Mouse (Mus musculus) neural tube, embryonic 12.5 days (tissue): ENCODE results near the gene Slc4a2. TPM values are rescaled to one million over a fixed set of nuclear protein-coding genes. Genes with fewer than 3 reads are reported as not detected.

Source experiments
- ATAC-seq: fragments of 200-750 bp; cut with Nextera tagmentation; 2 replicates; pipeline ENCODE4 v1.8.0; 2017; ENCODE audit warnings: low read depth, mild to moderate bottlenecking, moderate TSS enrichment, moderate library complexity; ENCODE audit not compliant: low FRiP score
- H3K27ac ChIP-seq: fragments of 300-500 bp; sonication (generic); 2 replicates; pipeline ENCODE4 v1.5.1; 2016
- H3K27me3 ChIP-seq: fragments of 300-500 bp; sonication (generic); replicated peaks from 2 replicates; pipeline ENCODE4 v1.6.1; 2016; ENCODE audit warnings: mild to moderate bottlenecking
- H3K36me3 ChIP-seq: fragments of 300-500 bp; sonication (generic); 2 replicates; pipeline ENCODE4 v1.6.1; 2016; ENCODE audit warnings: mild to moderate bottlenecking
- H3K4me1 ChIP-seq: fragments of 300-500 bp; sonication (generic); 2 replicates; pipeline ENCODE4 v1.6.1; 2016
- H3K4me2 ChIP-seq: fragments of 300-500 bp; sonication (generic); replicated peaks from 2 replicates; pipeline ENCODE4 v1.6.1; 2016; ENCODE audit warnings: mild to moderate bottlenecking
- H3K4me3 ChIP-seq: fragments of 300-500 bp; sonication (generic); 2 replicates; pipeline ENCODE4 v1.5.1; 2016
- H3K9ac ChIP-seq: fragments of 300-500 bp; sonication (generic); 2 replicates; pipeline ENCODE4 v1.6.1; 2016; ENCODE audit warnings: mild to moderate bottlenecking
- H3K9me3 ChIP-seq: fragments of 300-500 bp; sonication (generic); 2 replicates; pipeline ENCODE4 v1.6.1; 2016; ENCODE audit warnings: mild to moderate bottlenecking
- WGBS: fragments of 180-500 bp; shearing (Covaris S2); methylation state at CpG from one replicate; pipeline ENCODE4 v1.1.7; 2016; 5-methylcytosine and 5-hydroxymethylcytosine counted together
- polyA plus RNA-seq: library from polyadenylated mRNA; unstranded; fragments of >200 nt; fragmentation: Nextera tagmentation; extraction: Ambion mirVana; gene quantifications from 2 replicates; pipeline ENCODE4 v1.2.1, GENCODE M21; 2016

The Slc4a2 gene
- polyA plus RNA-seq, 1 experiment from 2014 or later = 24.3 TPM

DNA sequence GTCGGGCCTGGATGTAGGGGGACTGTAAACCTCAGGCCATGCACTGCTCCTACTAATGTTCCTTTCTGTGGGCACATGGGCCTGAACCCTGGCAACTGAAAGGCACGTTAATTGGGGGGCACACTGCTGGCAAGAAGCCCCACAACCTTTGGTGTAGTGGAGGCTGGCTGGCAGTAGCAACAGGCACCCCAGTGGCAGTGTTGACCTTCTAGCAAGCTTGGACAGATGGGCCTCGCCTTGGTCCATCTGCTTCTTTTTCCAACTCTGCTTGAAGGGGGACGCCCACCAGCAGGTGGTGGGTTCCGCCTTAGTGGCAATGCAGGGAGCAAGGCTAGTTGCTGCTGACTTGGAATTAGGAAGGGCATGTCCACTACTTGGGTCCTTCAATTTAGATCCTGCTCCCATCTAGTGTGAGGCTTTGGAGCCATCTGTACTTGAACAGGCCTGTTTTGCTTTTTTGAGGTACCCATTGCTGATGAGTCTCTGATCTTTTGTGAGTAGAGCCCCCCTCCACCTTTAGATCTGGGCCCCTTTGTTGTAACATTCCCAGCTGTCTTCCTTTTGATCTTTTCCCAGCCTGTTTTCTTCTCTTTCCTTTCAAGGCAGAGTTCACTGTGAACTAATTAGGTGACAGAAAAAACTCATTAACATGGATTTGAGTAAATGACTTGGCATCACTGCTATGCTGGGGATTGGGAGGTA, 29.8 kb downstream of the Slc4a2 start:
- H3K4me2 ChIP-seq = peak overlapping the region; percentile 99
- H3K4me3 ChIP-seq = peak overlapping the region; percentile 94
- peak overlapping the region; percentile 99 for H3K9ac ChIP-seq
- peaks cover 44% of the 10 kb centered on the region for H3K4me1 ChIP-seq
- peak; percentile 3; the same call in 1 of the 2 replicates for ATAC-seq
- H3K9me3 ChIP-seq = no peaks in the 10 kb centered on the region
- peaks cover 15% of the 10 kb centered on the region; the same call in 1 of the 2 replicates for H3K36me3 ChIP-seq
- 0 out of 2 replicates have a peak overlapping the region, but pooled peaks have one; percentile 46 for H3K27ac ChIP-seq
- WGBS = 5% methylated on average over 5 of the region's 5 CpGs
- H3K27me3 ChIP-seq = no peaks in the 10 kb centered on the region

DNA sequence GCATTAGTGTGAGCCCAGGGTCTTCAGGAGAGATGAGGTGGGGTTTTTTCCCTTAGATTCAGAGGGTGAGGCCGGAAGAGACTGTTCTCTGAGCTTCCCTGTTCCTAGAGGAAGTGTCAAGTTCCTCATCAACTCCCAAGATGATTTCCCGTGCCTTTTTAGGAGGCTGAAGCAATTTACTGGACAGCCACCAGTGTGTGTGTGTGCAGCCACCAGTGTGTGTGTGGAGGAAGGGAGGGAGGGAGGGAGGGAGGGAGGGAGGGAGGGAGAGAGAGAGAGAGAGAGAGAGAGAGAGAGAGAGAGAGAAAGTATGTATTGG, 30.3 kb downstream of the Slc4a2 start:
- Histone ChIP-seq H3K9ac (peak overlapping the region; percentile 99; the same call in 1 of the 2 replicates), H3K4me3 (peak overlapping the region; percentile 94; the same call in 1 of the 2 replicates), H3K9me3 (no peaks in the 10 kb centered on the region), H3K4me1 (peaks cover 44% of the 10 kb centered on the region), H3K27ac (no peak overlapping the region), H3K27me3 (no peaks in the 10 kb centered on the region), H3K36me3 (peaks cover 20% of the 10 kb centered on the region; the same call in 1 of the 2 replicates), H3K4me2 (peak overlapping the region; percentile 99)
- ATAC-seq = no peak
- WGBS = 8% methylated on average over 2 of the region's 2 CpGs

DNA sequence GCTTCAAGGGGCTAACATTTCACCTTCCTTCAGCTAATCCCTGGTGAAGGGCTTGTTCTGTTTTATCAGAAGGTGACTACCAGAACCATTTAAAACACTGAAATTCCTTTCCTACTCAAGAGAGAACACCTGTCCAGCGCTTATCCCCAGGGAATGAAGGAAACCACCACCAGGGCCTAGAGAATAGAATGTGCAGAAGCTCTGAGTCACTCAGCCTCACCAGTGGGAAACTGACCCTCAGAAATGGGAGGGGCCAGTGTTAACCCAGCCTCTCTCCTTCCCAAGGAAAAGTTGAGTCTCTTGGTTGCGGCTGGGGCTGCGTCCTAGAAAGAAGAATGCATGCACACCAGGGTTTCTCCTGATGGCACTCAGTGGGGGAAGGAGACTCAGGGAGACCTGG, 31.4 kb downstream of the Slc4a2 start:
- peaks cover 22% of the 10 kb centered on the region; the same call in 1 of the 2 replicates for H3K36me3 ChIP-seq
- peaks cover 44% of the 10 kb centered on the region for H3K4me1 ChIP-seq
- H3K4me2 ChIP-seq = peak overlapping the region; percentile 99
- H3K4me3 ChIP-seq = 0 out of 2 replicates have a peak overlapping the region, but pooled peaks have one; percentile 8
- no peak overlapping the region for H3K27ac ChIP-seq
- H3K9me3 ChIP-seq = no peaks in the 10 kb centered on the region
- H3K9ac ChIP-seq = peak overlapping the region; percentile 26; the same call in 1 of the 2 replicates
- no peaks in the 10 kb centered on the region for H3K27me3 ChIP-seq
- 72% methylated on average over 3 of the region's 3 CpGs for WGBS
- no peak for ATAC-seq

DNA sequence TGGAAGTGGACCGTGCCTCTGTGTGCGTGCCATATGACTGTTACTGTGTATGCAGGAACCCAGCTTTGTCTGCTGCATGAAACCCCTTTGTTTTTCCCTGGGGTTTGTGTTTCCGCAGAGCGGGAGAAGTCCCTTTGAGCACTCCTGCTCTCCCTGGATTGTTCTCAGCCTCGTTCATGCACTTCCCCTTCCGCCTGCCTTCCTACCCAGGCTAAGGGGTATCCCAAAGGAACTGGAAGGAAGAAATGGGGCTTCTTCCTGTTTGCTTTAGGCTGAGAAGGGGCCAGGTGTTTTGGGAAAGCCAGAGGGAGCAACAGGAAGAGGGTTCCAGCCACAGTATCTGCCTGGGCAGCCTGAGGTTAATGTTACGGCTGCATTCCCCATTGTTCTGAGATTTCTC, 32.0 kb downstream of the Slc4a2 start:
- no peaks in the 10 kb centered on the region for H3K27me3 ChIP-seq
- H3K9me3 ChIP-seq = no peaks in the 10 kb centered on the region
- H3K4me2 ChIP-seq = peak overlapping the region; percentile 99
- peaks cover 26% of the 10 kb centered on the region; the same call in 1 of the 2 replicates for H3K36me3 ChIP-seq
- 64% methylated on average over 7 of the region's 7 CpGs for WGBS
- H3K4me3 ChIP-seq = no peak overlapping the region
- peaks cover 44% of the 10 kb centered on the region for H3K4me1 ChIP-seq
- peak overlapping the region; percentile 26; the same call in 1 of the 2 replicates for H3K9ac ChIP-seq
- no peak for ATAC-seq
- no peak overlapping the region for H3K27ac ChIP-seq

DNA sequence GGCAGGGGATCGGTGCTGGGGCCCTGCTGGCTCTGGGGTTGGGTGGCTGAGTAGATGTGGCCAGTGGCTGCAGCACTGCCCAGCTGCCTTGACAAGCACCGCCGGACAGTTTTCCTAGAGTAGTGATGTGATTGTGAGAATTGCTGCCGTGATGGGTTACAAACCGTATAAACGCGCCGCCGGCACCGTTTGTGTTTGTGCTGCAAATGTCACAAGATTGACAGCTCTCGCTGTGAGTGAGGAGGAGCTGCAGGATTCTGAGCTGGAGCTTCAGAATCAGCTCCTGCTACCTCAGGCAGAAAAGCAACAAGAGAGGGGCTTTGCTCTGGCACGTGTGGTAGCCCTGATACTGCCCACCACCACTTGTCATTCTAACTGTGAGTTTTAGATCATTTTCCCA, 43.1 kb downstream of the Slc4a2 start:
- no peak overlapping the region for H3K4me3 ChIP-seq
- no peak overlapping the region for H3K4me2 ChIP-seq
- no peak overlapping the region for H3K27ac ChIP-seq
- H3K9me3 ChIP-seq = no peaks in the 10 kb centered on the region
- H3K4me1 ChIP-seq = 0 out of 2 replicates have a peak, but pooled peaks cover 5% of the 10 kb centered on the region
- WGBS = 74% methylated on average over 12 of the region's 12 CpGs
- H3K9ac ChIP-seq = no peak overlapping the region
- no peaks in the 10 kb centered on the region; the same call in 1 of the 2 replicates for H3K27me3 ChIP-seq
- no peak for ATAC-seq
- 0 out of 2 replicates have a peak, but pooled peaks cover under 1% of the 10 kb centered on the region for H3K36me3 ChIP-seq

DNA sequence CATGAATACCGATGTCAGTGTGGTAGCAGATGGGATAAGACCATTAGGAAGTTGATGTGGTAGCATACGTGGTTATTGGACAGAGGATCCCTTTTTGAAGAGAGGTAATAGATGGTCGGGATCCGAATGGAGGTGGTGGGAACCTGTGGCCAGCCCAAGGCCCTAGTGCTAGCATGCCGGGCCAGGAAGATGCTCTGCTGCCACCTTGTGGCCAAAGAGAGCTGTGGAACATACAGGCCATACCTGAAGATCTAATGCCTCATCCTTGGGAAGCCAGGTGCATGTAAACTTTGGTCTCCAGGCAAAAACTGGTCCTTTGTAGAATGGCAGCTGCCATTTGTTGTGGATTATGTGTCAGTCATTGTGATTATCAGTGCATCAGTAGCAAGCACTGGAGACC, 47.0 kb downstream of the Slc4a2 start:
- Histone ChIP-seq H3K9me3 (no peaks in the 10 kb centered on the region), H3K4me1 (peaks cover 33% of the 10 kb centered on the region), H3K4me2 (no peak overlapping the region), H3K36me3 (no peaks in the 10 kb centered on the region), H3K9ac (no peak overlapping the region), H3K27me3 (peaks cover 33% of the 10 kb centered on the region), H3K27ac (no peak overlapping the region), H3K4me3 (no peak overlapping the region)
- 13% methylated on average over 5 of the region's 5 CpGs for WGBS
- ATAC-seq = 0 out of 2 replicates have a peak, but pooled peaks have one; percentile 54

GRCm38 (mm10) chr5:24472884-24473619, 49.4 kb downstream of the Slc4a2 start:
- H3K27ac ChIP-seq = no peak overlapping the region
- H3K9me3 ChIP-seq = no peaks in the 10 kb centered on the region
- 20% methylated on average over 7 of the region's 7 CpGs for WGBS
- H3K4me1 ChIP-seq = peaks cover 33% of the 10 kb centered on the region
- H3K9ac ChIP-seq = no peak overlapping the region; the same call in 1 of the 2 replicates
- no peak for ATAC-seq
- peaks cover 17% of the 10 kb centered on the region for H3K36me3 ChIP-seq
- peak overlapping the region; percentile 7; the same call in 1 of the 2 replicates for H3K4me2 ChIP-seq
- no peak overlapping the region for H3K4me3 ChIP-seq
- peaks cover 35% of the 10 kb centered on the region for H3K27me3 ChIP-seq

DNA sequence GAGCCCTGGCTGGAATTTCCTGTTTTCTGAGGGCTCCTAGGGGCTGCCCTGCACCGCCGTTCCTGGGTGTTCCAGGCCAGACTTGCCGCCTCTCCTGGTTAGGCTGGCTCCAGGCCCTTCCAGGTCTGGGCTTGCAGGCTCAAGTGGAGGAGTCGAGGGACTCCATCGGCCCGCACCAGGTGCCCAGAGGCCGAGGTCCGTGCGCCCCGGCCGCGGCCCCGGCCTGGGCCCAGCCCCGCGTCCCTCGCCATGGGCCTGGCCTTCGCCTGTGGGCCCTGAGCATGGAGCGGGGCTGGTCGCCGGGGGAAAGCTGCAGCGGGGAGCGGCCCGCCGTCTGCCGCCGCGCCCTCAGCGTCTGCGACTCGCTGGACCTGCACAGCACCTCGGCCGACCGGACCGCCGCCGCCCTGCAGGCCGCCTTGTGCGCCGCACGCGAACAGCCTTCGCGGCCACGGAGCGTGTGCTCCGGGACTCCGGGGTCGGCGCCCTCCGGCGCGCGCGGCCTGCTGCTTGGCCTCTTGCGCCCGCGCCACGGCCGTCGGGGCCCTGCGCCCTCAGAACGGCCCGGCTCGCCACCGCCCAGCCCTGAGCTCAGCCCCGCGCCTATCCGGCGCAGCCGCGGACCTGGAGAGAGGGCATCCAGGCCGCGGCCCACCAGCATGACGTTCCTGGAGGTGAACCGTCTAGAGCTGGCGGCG, 50.5 kb downstream of the Slc4a2 start:
- Histone ChIP-seq H3K4me3 (peak overlapping the region; percentile 40), H3K4me1 (peaks cover 32% of the 10 kb centered on the region), H3K9me3 (no peaks in the 10 kb centered on the region), H3K4me2 (peak overlapping the region; percentile 68), H3K27me3 (peaks cover 35% of the 10 kb centered on the region), H3K36me3 (peaks cover 27% of the 10 kb centered on the region), H3K27ac (no peak overlapping the region), H3K9ac (peak overlapping the region; percentile 53)
- no peak for ATAC-seq
- 2% methylated on average over 76 of the region's 77 CpGs for WGBS

DNA sequence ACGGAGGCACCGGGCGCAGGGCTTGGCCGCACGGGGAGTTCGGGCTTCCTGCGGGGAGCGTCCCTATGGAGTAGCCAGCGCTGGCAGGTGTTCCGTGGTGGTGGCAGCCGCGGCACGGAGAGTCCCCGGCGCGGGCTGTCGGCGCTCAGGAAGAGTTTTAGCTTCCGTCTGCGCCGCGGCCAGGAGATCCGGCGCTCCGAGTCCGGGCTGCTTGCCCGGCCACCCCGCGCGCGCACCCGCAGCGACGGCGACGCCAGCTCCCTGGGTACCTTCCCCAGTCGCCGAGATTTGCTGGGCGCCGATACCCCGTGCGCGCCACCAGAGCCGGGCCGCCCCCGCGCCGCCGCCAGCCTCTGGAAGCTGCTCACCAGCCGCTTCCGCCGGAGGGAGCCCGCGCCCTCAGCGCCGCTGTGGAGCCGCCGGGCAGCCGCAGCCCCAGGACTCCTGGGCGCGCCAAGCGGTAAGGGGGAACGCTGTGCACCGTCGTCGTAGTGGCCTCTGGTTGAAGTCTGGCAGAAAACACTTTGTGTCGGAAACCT, 51.2 kb downstream of the Slc4a2 start:
- 3% methylated on average over 67 of the region's 67 CpGs for WGBS

DNA sequence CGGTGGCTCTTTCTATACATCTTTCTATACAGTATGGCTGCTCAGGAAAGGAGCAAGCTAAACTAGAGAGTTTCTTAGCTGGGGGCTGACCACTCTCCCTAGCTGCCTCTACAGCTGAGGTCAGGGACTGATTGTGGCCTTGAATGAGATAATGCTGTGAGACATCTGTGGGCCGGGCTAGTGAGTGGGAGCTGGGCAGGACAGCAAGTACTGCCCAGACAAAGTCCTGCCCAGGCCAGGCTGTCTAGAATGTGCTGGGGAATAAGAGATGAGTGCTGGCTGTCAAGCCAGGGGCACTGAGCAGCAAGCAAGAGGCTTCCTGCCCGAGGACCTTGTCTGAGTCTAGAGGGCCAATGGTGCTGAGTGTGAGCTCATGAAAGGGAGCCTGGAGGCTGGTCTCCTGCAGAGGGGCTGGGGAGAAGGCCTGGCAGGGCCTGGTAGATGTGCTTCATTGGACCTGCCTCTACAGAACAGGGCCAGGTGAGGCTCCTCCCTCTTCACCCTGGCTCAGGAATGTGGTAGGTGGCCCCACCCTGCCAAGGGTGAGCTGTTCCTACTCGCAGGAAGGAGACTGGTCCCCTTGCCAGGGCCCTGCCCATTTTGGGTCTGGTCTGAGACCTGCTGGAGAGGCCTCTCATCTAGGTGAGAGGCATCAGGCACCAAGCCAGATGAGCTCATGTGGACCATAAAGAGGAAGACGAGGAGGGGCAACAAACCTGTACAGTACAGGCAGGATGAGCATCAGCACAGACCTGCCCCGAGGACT, 52.0 kb downstream of the Slc4a2 start:
- no peaks in the 10 kb centered on the region for H3K9me3 ChIP-seq
- H3K4me2 ChIP-seq = 0 out of 2 replicates have a peak overlapping the region, but pooled peaks have one; percentile 68
- 77% methylated on average over 6 of the region's 6 CpGs for WGBS
- peaks cover 35% of the 10 kb centered on the region for H3K27me3 ChIP-seq
- H3K4me1 ChIP-seq = peaks cover 31% of the 10 kb centered on the region
- no peak overlapping the region for H3K27ac ChIP-seq
- no peak for ATAC-seq
- H3K36me3 ChIP-seq = peaks cover 42% of the 10 kb centered on the region
- H3K4me3 ChIP-seq = no peak overlapping the region
- no peak overlapping the region for H3K9ac ChIP-seq

More for the DNA sequence above, 51.2 kb downstream of the Slc4a2 start:
- ATAC-seq = no peak
- H3K4me3 ChIP-seq = peak overlapping the region; percentile 40
- H3K36me3 ChIP-seq = peaks cover 33% of the 10 kb centered on the region
- peaks cover 28% of the 10 kb centered on the region for H3K4me1 ChIP-seq
- peak overlapping the region; percentile 53 for H3K9ac ChIP-seq
- peaks cover 35% of the 10 kb centered on the region for H3K27me3 ChIP-seq
- no peaks in the 10 kb centered on the region for H3K9me3 ChIP-seq
- no peak overlapping the region for H3K27ac ChIP-seq
- H3K4me2 ChIP-seq = peak overlapping the region; percentile 68

DNA sequence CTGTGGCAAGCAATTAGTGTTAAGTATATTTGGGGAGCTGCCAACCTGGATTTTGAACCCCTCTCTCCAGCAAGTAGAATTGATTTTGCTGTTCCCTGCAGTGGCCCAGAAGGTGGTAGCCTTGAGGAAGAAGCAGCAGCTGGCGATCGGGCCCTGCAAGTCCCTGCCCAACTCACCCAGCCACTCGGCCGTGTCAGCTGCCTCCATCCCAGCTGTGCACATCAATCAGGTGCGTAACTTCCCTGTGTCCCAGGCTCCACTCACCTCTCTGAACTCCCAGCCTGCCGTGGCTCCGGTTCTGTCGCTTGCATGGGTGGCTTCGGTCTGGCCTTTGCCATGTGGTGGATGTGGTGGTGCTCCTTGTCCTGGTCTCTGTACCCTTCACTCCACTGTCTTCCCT, 54.3 kb downstream of the Slc4a2 start:
- H3K4me1 ChIP-seq = peaks cover 45% of the 10 kb centered on the region
- peaks cover 58% of the 10 kb centered on the region for H3K36me3 ChIP-seq
- WGBS = 90% methylated on average over 9 of the region's 9 CpGs

More for the DNA sequence above, 54.3 kb downstream of the Slc4a2 start:
- no peak overlapping the region for H3K4me3 ChIP-seq
- H3K9me3 ChIP-seq = no peaks in the 10 kb centered on the region
- H3K27ac ChIP-seq = no peak overlapping the region
- no peak overlapping the region for H3K4me2 ChIP-seq
- peaks cover 30% of the 10 kb centered on the region for H3K27me3 ChIP-seq
- no peak overlapping the region for H3K9ac ChIP-seq
- ATAC-seq = no peak
